ENCODE assay signal across 15 mouse cellular contexts in the genomic region with DNA sequence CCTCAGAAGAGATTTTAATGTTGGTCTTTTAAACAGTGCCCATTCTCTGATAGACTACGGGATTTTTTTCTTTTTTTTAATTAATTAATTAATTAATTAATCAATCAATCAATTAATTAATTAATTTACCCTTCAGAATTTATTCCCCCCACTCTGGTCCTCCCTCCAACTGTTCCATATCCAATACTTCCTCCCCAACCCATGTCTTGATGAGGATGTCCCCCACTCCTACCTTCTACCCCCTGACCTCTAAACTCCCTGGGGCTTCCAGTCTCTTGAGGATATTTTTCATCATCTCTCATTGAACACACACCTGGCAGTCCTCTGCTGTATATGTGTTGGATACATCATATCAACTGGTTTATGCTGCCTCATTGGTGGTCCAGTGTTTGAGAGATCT.
"Had no signal": no experiment of that assay in that cellular context is flagged by ENCODE, and none has a peak within 500 bp of the region (broad histone marks: within the 10 kb centered on the region; RNA-seq: fewer than 3 reads in every experiment).

No protein-coding gene starts in this region.

- H3K27me3 ChIP-seq: neural tube, embryonic 13.5 days; stomach, embryonic 15.5 days had no signal

- H3K9ac ChIP-seq: neural tube, embryonic 13.5 days; stomach, embryonic 15.5 days had no signal

- DNase-seq: retina, postnatal 1 day; right cerebral cortex, adult 18-20 months; right cerebral cortex, postnatal 14 days; right cerebral cortex, postnatal 25 days; right cerebral cortex, postnatal 4 days; spleen, adult 18-20 months; thymus, adult 18-20 months; thymus, adult 2 months; thymus, postnatal 14 days; thymus, postnatal 25 days; thymus, postnatal 36 days; thymus, postnatal 4 days had no signal

- H3K4me2 ChIP-seq: neural tube, embryonic 13.5 days; stomach, embryonic 15.5 days had no signal

- H3K36me3 ChIP-seq: neural tube, embryonic 13.5 days; stomach, embryonic 15.5 days had no signal

- H3K27ac ChIP-seq: neural tube, embryonic 13.5 days; stomach, embryonic 15.5 days; stomach, postnatal 0 days had no signal

- H3K4me1 ChIP-seq: neural tube, embryonic 13.5 days; stomach, embryonic 15.5 days had no signal

- H3K4me3 ChIP-seq: neural tube, embryonic 13.5 days; stomach, embryonic 15.5 days had no signal

- H3K9me3 ChIP-seq: neural tube, embryonic 13.5 days; stomach, embryonic 15.5 days had no signal
